Mouse (Mus musculus) megakaryocyte, adult 5-6 weeks (primary cell): Measurements from ENCODE around the gene Tmem95. TPM values are rescaled to one million over a fixed set of nuclear protein-coding genes. Genes with fewer than 3 reads are reported as not detected.

Source experiments
- ATAC-seq: 2 replicates; pipeline ENCODE4 v1.8.0; 2016; ENCODE audit warnings: mild to moderate bottlenecking, inconsistent platforms; ENCODE audit not compliant: poor library complexity, severe bottlenecking
- total RNA-seq, 2 experiments: library from RNA; stranded (forward) in 1 of 2; stranded (reverse) in 1 of 2; fragments of 153-499, 151-499 nt in 1 of 2; fragments of 221-1000, 200-1000 nt in 1 of 2; gene quantifications; 2 replicates each; pipeline versions ENCODE4 v1.2.3 to v1.2.4; 2015 to 2017

The Tmem95 gene
- total RNA-seq, 2 experiments from 2014 or later: not detected

DNA sequence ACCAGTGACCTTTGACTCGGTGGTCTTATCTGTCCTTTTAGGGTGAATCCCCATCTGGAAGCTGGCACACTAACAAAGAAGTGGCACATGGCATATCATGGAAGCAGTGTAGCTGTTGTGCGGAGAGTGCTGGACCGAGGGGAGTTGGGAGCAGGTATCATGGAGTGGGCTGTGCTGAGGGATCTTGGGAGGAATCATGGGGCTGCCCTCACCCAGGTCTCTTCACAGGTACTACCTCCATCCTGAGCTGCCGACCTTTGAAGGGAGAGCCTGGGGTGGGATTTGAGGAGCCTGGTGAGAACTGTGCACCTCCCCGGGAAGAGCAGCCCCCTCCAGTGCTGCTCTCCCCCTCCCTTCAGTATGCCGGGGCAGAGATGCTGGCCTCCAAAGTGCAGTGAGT is 33.9 kb upstream of the Tmem95 start:
- ATAC-seq: no peak

DNA sequence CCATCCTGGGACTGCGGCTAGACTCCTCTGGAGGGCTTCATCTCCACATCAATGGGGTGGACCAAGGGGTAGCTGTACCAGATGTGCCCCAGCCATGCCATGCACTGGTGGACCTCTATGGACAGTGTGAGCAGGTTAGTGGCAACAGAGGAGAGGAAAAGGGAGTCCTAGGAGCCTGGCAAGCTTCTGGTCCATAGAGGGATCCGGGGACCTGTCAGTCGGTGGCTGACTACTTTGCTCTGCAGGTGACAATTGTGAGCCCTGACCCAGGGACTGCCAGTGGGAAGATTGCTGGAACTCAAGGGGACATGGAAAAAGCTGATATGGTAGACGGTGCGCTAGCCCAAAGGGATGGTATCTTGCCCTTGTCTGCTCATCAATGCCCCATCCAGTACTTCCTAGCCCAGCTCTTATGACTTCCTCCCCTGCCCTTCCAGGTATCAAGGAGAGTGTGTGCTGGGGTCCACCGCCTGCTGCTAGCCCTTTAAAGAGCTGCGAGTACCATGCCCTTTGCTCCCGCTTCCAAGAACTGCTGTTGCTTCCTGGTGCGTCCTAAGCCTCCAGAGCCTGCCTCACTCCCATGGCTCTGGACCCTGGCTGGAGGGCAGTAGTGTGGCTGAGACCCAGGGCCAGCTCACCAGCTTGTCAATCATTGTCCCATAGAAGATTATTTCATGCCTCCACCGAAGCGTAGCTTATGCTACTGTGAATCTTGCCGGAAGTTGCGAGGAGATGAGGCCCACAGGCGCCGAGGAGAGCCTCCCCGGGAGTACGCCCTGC is 33.2 kb upstream of the Tmem95 start:
- no peak for ATAC-seq

DNA sequence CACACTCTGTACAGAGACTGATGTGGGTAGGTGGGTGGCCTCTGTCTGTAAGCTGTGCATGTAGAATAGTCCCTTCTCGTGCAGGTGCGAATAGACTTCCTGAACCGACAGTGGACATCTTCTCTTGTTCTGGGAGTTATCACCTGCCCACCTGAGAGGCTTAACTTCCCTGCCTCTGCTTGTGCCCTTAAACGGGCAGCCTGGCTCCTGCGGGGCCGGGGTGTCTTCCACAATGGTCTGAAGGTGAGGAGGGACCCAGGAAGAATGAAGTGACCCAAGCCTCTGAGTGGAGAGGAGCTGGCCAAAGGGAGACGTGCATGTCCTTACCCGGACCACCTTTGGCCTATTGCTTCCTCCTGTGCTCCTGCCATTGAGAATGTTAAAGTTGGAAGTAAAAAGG is 32.4 kb upstream of the Tmem95 start:
- no peak for ATAC-seq

DNA sequence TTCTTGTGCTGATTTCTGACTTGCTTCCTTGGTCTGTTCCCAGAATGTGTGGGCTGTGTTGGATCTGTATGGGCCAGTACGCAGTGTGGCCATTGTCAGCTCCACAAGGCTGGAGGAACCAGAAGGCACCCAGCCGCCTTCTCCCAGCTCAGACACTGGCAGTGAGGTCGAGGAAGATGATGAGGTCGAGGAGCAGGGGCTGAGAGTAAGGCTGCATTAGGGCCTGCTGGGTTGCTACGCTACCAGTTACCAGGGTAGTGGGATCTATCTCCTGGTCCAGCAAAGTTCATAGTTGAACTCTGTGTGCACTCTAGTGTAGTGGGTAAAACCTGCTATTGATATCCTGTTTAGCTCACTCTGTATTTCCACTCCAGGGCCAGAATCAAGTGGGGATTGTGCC is 31.4 kb upstream of the Tmem95 start:
- no peak for ATAC-seq

DNA sequence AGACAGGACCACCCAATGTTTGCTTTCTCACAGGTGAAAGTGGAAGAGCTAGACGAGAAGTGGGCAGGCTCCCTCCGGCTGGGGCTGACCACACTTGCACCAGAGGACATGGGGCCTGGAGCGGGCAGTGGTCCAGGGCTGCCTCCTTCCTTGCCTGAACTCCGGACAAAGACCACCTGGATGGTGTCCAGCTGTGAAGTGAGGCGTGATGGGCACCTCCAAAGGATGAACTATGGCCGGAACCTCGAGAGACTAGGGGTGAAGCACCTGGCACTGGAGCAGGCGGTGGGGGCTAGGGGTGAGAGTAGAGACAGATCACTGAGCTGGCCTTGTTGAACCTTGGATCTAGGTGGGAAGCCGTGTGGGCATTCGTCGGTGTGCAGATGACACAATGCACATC is 30.8 kb upstream of the Tmem95 start:
- ATAC-seq: no peak

DNA sequence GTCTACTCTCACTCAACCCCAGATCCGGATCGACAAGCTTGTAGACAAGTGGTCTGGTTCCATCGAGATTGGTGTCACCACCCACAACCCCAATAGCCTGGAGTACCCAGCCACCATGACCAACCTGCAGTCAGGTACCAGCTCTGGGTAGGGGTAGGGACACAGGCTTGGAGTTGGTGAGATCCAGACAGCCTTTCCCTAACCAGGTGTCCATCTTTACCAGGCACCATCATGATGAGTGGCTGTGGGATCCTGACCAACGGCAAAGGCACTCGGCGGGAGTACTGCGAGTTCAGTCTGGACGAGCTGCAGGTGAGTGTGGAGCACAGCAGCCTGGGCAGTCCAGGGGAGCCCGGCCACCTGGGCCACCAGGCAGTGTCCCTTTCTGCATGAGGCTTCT is 26.5 kb upstream of the Tmem95 start:
- ATAC-seq: no peak

DNA sequence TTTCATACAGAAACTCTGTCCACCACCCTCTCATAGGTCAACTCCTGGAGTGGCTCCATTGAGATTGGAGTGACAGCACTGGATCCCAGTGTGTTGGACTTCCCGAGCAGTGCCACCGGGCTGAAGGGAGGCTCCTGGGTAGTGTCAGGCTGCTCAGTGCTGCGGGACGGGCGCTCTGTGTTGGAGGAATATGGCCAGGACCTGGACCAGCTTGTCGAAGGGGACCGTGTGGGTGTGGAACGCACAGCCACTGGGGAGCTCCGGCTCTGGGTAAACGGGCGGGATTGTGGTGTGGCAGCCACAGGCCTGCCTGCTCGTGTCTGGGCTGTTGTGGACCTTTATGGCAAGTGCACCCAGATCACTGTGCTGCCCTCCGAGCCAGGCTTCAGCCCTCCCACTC is 25.2 kb upstream of the Tmem95 start:
- ATAC-seq: no peak

DNA sequence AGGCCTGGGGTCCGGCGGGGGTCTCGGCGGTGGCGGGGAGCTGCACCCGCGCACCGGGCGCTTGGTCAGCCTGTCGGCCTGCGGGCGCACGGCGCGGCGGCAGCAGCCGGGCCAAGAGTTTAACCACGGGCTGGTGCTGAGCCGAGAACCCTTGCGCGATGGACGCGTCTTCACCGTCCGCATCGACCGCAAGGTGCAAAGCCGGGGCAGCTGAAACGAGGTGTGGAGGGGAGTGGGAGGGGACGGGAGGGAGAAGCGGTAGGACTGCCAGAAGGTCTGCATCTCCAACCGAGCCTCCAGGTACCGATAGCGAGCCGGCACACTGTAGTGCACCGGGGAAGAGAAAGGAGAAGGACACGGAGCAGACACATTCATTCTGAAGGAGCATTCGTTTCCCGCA is 24.2 kb upstream of the Tmem95 start:
- no peak for ATAC-seq

DNA sequence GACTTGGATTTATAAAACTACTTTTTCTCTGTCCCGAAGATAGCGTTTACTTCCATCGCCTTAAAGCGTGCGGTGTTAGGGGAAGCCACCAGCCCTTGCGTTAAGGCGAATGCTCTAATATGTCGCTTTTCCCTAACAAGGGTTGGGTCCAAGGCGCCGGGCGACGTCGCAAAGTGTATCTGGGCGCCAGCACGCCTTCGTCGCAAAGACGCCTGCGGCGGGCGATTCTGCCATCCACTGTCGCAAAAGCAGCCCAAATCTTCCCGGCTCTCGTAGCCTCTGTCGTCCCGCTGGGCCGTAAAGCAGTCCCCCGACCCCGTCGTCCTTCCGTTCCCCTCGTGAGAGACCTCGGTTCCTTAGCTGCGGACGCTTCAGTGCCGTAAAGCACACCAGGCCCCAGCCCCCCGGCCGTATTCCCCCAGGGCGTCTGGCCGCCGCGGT is 23.6 kb upstream of the Tmem95 start:
- peak; percentile 80 for ATAC-seq

DNA sequence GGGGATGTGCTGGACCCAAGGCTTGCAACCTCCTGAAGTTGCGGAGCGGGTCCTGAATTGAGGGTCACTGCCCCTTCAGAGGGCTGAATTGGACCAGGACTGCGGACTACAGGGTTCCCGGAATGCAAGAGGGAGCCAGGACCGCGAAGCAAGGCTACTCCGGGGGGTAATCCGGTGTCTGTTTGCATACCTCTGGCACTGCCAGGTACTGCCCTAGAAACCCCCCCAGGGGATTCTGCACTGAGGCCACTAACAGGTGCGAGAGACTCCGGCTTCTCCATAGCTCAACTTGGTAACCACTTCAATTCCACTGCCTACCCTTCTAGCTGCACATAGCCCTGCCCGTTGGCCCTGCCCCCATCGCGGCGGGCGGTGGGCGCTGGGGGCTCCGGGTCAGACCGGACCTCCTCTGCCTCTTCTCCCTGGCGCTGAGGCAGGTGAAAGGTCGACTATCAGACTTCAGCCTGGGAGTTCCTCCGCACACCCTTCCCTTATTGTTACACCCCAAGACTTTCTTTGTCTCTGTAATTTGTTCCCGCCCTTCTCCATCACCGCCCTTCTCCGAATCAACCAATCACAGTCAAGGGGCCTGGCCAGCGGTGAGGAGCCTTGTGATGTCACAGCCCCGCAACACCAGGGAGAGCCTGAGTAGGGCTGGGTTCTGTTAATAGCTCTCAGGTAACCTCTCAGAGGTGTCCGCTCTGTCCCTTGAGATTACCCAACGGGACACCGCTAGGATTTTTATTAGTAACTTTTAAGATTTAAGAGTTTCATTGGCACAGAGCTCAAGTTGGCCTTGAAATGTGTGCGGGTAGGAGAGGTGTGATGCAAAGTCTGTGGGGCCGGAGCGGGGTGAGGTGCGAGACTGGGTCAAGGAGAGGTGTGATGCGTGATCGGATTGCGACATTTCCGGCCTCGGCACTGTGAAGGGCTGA is 22.9 kb upstream of the Tmem95 start, which contains the start of the genes 2810408A11Rik and Neurl4:
TSS of gene 2810408A11Rik (minus strand) at position 517 of the 935 bp plus-strand sequence.
TSS of gene Neurl4 (plus strand) at position 602 of the 935 bp plus-strand sequence.
- peak; percentile 85 for ATAC-seq

DNA sequence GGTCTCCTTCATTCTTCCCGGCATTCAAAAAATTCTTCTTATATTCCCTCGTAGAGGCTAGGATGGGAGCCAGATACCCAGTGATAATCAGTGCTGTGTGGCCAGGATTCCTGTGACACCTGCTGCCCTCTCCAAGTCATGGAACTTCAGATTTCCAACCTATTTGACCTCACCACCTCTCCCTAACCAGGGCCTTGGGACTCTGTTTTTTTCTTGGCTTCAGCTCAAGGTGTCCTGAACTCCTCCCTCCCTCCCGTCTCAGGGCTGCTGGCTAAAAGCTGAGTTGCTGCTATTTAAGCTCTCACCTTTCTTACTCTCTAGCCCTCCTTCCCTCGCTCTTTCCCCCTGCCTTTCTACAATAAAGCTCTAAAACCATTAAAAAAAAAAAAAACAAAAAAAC is 22.1 kb upstream of the Tmem95 start:
- no peak for ATAC-seq

DNA sequence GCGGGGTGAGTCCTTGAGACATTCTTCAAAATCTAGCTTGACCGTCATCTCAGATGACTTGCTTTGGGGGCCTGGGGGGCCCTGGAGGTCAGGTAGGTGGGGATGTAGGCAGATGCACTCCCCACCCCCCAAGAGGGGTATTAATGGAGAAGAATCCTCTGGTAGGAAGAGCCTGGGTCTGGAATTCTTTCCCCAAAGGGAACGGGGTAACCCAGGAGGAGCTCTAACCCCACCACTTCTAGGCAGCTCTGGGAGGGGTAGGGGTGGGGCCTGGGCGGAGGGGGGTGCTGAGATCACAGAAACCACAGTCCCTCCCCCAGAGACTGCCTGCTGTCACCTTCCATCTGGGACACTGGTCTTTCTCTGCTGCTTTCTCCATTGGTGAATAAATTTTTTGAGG is 17.5 kb upstream of the Tmem95 start, which contains the start of gene Acap1:
TSS of gene Acap1 (minus strand) at position 249 of the 400 bp plus-strand sequence.
- ATAC-seq: peak; percentile 86

DNA sequence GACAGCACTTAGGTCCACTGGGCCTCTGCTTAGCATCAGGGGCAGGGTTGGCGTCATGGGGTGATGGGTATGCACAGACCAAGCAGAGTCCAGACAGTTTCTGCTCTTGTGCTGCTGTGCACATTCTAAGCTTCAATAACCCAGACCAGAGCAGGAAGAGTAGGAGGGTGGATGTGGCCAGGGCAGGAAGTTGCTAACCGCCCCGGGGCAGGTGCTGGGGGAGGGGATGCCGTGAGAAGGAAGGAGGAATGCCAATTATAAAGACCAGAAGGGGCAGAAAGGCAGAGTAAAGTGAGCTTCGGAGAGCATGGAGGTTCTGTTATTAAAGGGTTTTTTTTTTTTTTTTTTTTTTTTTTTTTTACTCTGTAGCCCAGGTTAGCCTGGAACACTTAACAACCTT is 16.9 kb upstream of the Tmem95 start:
- peak; percentile 86 for ATAC-seq

DNA sequence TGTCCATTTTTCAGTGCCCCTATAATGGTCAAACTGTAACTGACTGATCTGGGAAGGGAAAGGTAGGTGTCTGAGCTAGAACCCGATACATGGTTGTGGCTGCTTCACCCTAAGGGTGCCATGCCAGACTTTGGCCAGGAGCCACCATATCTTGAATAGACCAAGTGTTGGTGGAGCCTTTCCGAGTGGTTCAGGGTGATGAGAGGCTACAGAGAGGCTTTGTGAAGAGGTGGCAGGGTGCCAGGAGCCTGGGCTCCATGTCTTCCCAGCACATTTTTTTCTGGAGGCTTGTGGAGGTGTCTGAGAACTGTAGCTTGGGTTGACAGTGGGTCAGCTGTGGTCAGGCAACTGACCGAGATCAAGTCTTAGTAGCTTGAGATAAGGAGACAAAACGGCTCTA is 13.7 kb upstream of the Tmem95 start:
- ATAC-seq: no peak

DNA sequence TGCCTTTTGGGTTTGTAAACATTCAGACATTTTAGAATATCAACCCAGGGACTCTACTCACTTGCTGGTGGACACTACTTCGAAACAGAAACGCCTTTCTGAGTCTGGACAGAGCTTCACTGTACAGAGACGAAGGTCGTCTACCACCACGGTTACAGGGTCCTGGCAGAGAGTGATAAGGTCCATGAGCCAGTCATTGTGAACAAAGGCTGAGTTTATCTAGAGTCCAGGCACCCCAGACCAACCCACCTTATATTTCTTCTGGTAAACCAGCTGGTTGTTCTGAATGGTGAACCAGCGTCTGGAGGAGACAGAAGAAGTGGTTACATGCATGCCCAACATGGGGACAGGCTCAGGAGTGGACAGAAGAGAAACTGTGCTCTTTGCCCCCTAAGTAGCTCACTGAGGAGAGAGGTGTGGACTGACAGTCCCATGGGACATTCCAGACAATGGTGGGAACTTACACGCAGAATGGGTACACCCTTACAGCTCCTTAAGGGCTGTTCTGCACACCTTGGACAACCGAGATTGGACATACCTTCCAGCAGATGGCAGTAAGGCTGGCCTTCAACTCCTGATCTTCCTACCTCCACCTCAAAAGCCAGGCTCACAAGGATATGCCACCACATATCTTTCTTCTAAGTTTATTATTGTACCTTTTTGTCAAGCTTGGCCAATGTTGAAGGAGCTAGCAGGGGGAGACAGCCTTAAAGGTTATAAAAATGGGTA is 9.3 kb upstream of the Tmem95 start:
- no peak for ATAC-seq

DNA sequence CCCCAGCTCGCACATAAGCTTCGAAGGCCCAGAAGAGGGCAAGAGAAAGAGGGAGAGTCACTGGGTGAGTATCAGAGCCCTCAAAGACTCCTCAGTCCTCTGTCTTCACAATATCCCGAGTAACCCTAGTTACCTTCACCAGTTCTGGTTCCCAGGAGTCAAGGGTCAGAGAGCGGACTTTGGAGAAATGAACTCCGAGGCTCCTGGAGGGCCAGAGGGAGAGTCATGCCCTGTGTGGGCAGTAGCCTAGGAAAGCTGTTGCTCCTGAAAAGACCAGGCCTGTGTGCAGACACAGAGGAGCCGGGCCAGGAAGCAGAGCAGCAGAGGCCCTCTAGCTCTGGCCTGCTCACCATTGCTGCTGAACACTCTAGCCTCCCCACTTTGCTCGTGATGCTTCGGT is 6.8 kb upstream of the Tmem95 start:
- ATAC-seq: no peak

DNA sequence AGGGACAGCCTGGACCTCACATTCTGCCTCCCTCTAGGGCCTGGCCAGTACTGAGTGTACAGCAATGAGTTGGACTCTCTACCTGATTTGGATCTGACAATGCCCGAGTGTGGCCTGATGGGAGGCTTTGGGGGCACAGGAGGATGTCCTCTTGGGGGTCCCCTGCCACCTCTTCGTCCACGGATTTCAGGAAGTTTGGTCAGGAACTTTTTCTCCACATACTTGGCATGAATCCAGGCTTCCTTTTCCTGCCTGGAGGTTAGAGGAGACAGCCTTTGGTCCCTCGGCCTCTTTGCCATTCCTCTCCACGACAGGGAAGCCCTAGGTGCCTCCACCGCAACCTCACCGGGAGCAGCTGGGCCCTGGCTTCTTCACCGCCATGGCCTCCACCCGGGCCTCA is 6.4 kb upstream of the Tmem95 start:
- ATAC-seq: no peak

DNA sequence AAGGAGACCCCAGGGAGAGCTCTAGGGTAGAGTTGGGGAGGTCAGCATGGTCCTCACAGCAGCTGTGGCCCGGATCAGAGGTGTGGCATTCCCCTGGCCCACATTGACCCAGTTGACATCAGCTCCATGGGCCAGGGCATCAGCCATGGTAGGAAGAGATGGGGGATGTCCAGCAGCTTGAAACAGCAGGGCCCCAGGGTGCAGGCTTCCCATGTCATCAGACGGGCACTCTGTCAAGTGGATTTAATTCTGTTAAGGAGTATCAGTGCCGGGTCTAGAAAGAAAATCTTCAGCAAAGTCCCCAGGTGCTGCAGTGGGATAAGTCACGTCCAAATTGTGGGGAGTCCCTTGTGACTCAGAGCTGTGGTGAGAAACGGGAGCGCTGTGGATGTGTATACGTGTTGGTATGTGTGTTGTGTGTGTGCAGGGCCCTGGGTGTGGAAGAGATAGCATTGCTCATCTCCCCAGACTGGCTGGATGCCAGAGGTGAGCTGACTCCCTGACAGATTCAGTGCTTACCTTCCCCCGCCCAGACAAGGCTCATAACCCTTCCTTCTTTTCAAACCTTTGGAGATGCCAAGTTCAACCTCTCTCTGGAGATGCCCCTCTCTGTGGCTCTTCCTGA is 5.8 kb upstream of the Tmem95 start:
- no peak for ATAC-seq

DNA sequence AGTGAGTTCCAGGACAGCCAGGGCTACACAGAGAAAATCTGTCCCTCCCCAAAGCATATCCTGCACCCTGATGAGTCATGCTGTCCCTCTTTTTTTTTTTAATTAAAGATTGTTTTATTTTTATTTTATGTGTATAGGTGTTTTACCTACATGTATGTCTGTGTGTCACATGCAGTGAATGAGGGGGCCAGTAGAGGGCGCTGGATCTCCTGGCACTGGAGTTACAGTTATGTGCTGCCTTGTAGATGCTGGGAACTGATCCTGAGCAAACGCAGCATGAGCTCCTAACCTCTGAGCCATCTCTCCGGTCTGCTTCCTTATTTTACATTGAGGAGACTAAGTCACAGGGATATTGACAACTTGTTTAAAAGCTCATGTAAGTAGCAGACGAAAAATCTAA is 5.2 kb upstream of the Tmem95 start:
- ATAC-seq: no peak

DNA sequence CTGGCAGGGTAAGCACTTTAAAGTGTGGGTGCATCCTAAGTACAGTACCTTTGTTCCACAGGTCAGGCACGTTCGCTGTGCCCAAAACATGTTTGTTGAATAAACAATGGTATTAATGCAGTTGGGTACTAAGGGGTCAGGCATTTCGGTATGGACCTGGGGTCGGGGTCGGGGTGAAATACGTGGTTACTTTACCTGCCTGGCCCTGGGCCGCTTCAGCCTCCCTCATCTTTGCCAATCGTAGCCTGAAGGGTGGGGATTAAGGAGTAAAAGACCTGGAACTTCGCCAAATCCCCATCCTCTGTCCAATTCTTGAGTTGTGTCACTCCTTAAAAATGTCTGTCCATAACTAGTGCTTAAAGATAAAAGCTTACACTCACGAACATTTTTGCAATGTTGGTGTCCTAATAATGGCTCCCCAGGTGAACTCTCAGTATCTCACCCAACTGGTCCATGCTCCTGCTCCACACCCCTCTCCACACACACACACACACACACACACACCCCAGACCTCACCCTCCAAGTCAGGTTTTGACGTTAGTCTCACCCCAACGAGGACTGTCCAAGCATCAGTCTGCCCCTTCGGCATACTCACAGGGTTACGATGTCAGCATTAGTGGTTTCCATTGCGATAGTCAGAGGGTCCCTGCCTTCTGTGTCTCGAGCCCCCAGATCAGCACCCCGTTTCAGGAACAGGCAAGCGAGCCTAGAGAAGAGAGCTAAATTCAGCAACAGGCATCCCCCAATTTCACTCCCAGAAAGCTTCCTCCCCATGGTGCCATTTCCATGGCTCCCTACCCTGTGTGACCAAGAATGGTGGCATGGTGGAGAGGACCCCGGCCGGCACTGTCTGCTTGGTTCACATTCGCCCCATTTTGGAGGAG is 4.2 kb upstream of the Tmem95 start:
- ATAC-seq: no peak
